ENCODE assay signal across 8 mouse cellular contexts in genomic region chr6:114890411-114891115, GRCm38 (mm10).
A peak's percentile ranks its signal among the peaks of the same experiment; 100 is the strongest.
DNase-seq lines count a peak whose midpoint lies in the region; ATAC-seq and TF ChIP-seq lines count a peak whose summit lies in the region.

No protein-coding gene starts in this region.

- H3K4me2 ChIP-seq in embryonic facial prominence, embryonic 12.5 days (replicated peaks) = no peak overlapping the region
- H3K4me2 ChIP-seq in kidney, embryonic 16.5 days (replicated peaks; ENCODE audit: low read depth, low read length) = no peak overlapping the region
- H3K4me2 ChIP-seq in limb, embryonic 12.5 days = no peak overlapping the region
- 0 out of 2 replicates have a peak overlapping the region, but pooled peaks have one; percentile 10 for H3K4me2 ChIP-seq in midbrain, embryonic 16.5 days (ENCODE audit: low read length)

- no peak overlapping the region for H3K9ac ChIP-seq in embryonic facial prominence, embryonic 12.5 days
- 0 out of 2 replicates have a peak overlapping the region, but pooled peaks have one; percentile 27 for H3K9ac ChIP-seq in kidney, embryonic 16.5 days (replicated peaks; ENCODE audit: low read length)
- no peak overlapping the region for H3K9ac ChIP-seq in limb, embryonic 12.5 days (replicated peaks)
- peak overlapping the region; percentile 11; the same call in 1 of the 2 replicates for H3K9ac ChIP-seq in midbrain, embryonic 16.5 days (ENCODE audit: low read depth, low read length)

- ATAC-seq in embryonic facial prominence, embryonic 12.5 days (ENCODE audit: insufficient number of reproducible peaks, insufficient read depth, low FRiP score, low TSS enrichment) = no peak
- no peak for ATAC-seq in kidney, embryonic 16.5 days (ENCODE audit: low FRiP score, low TSS enrichment)
- no peak for ATAC-seq in limb, embryonic 12.5 days (ENCODE audit: insufficient number of reproducible peaks, insufficient read depth, low FRiP score, low TSS enrichment, low read depth)
- ATAC-seq in midbrain, embryonic 16.5 days = peak; percentile 27; the same call in 1 of the 2 replicates

- no peak overlapping the region for H3K4me3 ChIP-seq in bone marrow, adult 2 months (replicated peaks; ENCODE audit: control insufficient read depth, low read depth, low read length)
- H3K4me3 ChIP-seq in embryonic facial prominence, embryonic 12.5 days = no peak overlapping the region
- H3K4me3 ChIP-seq in heart, embryonic 10.5 days = no peak overlapping the region
- H3K4me3 ChIP-seq in kidney, embryonic 16.5 days (ENCODE audit: low read length) = no peak overlapping the region
- H3K4me3 ChIP-seq in limb, embryonic 12.5 days (replicated peaks) = no peak overlapping the region
- no peak overlapping the region for H3K4me3 ChIP-seq in midbrain, embryonic 16.5 days (ENCODE audit: low read depth, low read length)

- no peak for TF ChIP-seq POLR2A in bone marrow, adult 2 months (IDR thresholded peaks at IDR 0.05; ENCODE audit: borderline replicate concordance, control insufficient read depth, low read depth, low read length)

- TF ChIP-seq CTCF in bone marrow, adult 2 months (IDR thresholded peaks at IDR 0.05; ENCODE audit: control insufficient read depth, insufficient read depth, low read length) = no peak

- no peak for DNase-seq in heart, embryonic 10.5 days (ENCODE audit: low spot score)
- DNase-seq in thymus, postnatal 10 days (ENCODE audit: low spot score in 2 of 2) = no peak
- no peak for DNase-seq in thymus, postnatal 0 days (ENCODE audit: low spot score)

- no peaks in the 10 kb centered on the region for H3K27me3 ChIP-seq in embryonic facial prominence, embryonic 12.5 days
- H3K27me3 ChIP-seq in heart, embryonic 10.5 days (ENCODE audit: insufficient read depth, poor library complexity, severe bottlenecking) = no peaks in the 10 kb centered on the region
- H3K27me3 ChIP-seq in kidney, embryonic 16.5 days (ENCODE audit: insufficient read depth, low read length) = no peaks in the 10 kb centered on the region
- no peaks in the 10 kb centered on the region for H3K27me3 ChIP-seq in limb, embryonic 12.5 days
- H3K27me3 ChIP-seq in midbrain, embryonic 16.5 days (ENCODE audit: control insufficient read depth, insufficient read depth, low read depth, low read length) = no peaks in the 10 kb centered on the region

- H3K27ac ChIP-seq in bone marrow, adult 2 months (ENCODE audit: control insufficient read depth, insufficient read depth, low read depth, low read length, poor library complexity) = peak overlapping the region; percentile 66
- peak overlapping the region; percentile 51 for H3K27ac ChIP-seq in embryonic facial prominence, embryonic 12.5 days
- H3K27ac ChIP-seq in heart, embryonic 10.5 days = peak overlapping the region; percentile 75
- H3K27ac ChIP-seq in kidney, embryonic 16.5 days (ENCODE audit: low read length) = peak overlapping the region; percentile 35; the same call in 1 of the 2 replicates
- peak overlapping the region; percentile 76 for H3K27ac ChIP-seq in limb, embryonic 12.5 days
- H3K27ac ChIP-seq in midbrain, embryonic 16.5 days (ENCODE audit: low read length) = peak overlapping the region; percentile 53; the same call in 1 of the 2 replicates

- H3K4me1 ChIP-seq in bone marrow, adult 2 months (ENCODE audit: control insufficient read depth, insufficient read depth, low read length) = peaks cover 23% of the 10 kb centered on the region
- peaks cover 79% of the 10 kb centered on the region for H3K4me1 ChIP-seq in embryonic facial prominence, embryonic 12.5 days
- H3K4me1 ChIP-seq in heart, embryonic 10.5 days = peaks cover 91% of the 10 kb centered on the region
- peaks cover 73% of the 10 kb centered on the region for H3K4me1 ChIP-seq in kidney, embryonic 16.5 days (ENCODE audit: insufficient read depth, low read length)
- peaks cover 88% of the 10 kb centered on the region for H3K4me1 ChIP-seq in limb, embryonic 12.5 days (replicated peaks)
- peaks cover 46% of the 10 kb centered on the region for H3K4me1 ChIP-seq in midbrain, embryonic 16.5 days (ENCODE audit: control insufficient read depth, insufficient read depth, low read length)

- H3K9me3 ChIP-seq in embryonic facial prominence, embryonic 12.5 days = no peaks in the 10 kb centered on the region
- no peaks in the 10 kb centered on the region for H3K9me3 ChIP-seq in heart, embryonic 10.5 days
- no peaks in the 10 kb centered on the region for H3K9me3 ChIP-seq in kidney, embryonic 16.5 days (ENCODE audit: low read length)
- H3K9me3 ChIP-seq in limb, embryonic 12.5 days = no peaks in the 10 kb centered on the region
- no peaks in the 10 kb centered on the region for H3K9me3 ChIP-seq in midbrain, embryonic 16.5 days (replicated peaks; ENCODE audit: control insufficient read depth, low read length, poor library complexity, severe bottlenecking)

- 39% methylated on average over 19 of the region's 19 CpGs for WGBS in bone marrow, adult 2 months
- WGBS in embryonic facial prominence, embryonic 12.5 days = 51% methylated on average over 19 of the region's 19 CpGs
- 44% methylated on average over 19 of the region's 19 CpGs for WGBS in heart, embryonic 10.5 days
- 56% methylated on average over 19 of the region's 19 CpGs for WGBS in kidney, embryonic 16.5 days
- WGBS in limb, embryonic 12.5 days = 60% methylated on average over 19 of the region's 19 CpGs
- WGBS in midbrain, embryonic 16.5 days = 43% methylated on average over 19 of the region's 19 CpGs

- peaks cover 25% of the 10 kb centered on the region for H3K36me3 ChIP-seq in embryonic facial prominence, embryonic 12.5 days
- H3K36me3 ChIP-seq in heart, embryonic 10.5 days = peaks cover 31% of the 10 kb centered on the region
- H3K36me3 ChIP-seq in kidney, embryonic 16.5 days (ENCODE audit: insufficient read depth, low read length) = peaks cover 8% of the 10 kb centered on the region; the same call in 1 of the 2 replicates
- H3K36me3 ChIP-seq in limb, embryonic 12.5 days = peaks cover 52% of the 10 kb centered on the region
- no peaks in the 10 kb centered on the region for H3K36me3 ChIP-seq in midbrain, embryonic 16.5 days (ENCODE audit: control insufficient read depth, insufficient read depth, low read length)

Comparison
In these comparisons a context has a peak if more than half of its experiments do, and no peak if none do; other contexts are left out.
1. H3K9ac ChIP-seq: peak in kidney, embryonic 16.5 days (single experiment) and midbrain, embryonic 16.5 days (single experiment); none in embryonic facial prominence, embryonic 12.5 days (single experiment) and limb, embryonic 12.5 days (single experiment).
2. Peak in every context shown above with its lines, with median percentiles within 50 percentile points of each other: H3K27ac ChIP-seq.